Mouse (Mus musculus): ENCODE data around the gene Fstl3.

GRCm38 (mm10) chr10:79765228-79765745 is 11.8 kb upstream of the Fstl3 start:
- TF ChIP-seq CTCF (IDR thresholded peaks at IDR 0.05; ENCODE audit: low read depth) (no peak), EP300 (IDR thresholded peaks at IDR 0.05; ENCODE audit: low read depth) (no peak)

Data from liver, postnatal 0 days (tissue).